Mouse (Mus musculus): ENCODE measurements at regions not wholly inside any gene's neighbourhood (a gene's known extent, or its start where the extent isn't known, plus 50 kb on each side); places are given as distances from the start of the nearest gene placed in this dataset.
"Not testable (repeated sequence)": the region's sequence is repeated elsewhere in the genome, so short reads cannot be mapped to it uniquely, and the experiment has no call there.

GRCm38 (mm10) chr13:66715191-66716161 is 189.2 kb upstream of the Gm10767 start:
- not testable (repeated sequence) for DNase-seq (ENCODE audit: low spot score in 2 of 2)

GRCm38 (mm10) chr13:66711010-66711409 is 193.7 kb upstream of the Gm10767 start:
- not testable (repeated sequence) for DNase-seq (ENCODE audit: low spot score in 2 of 2)

DNA sequence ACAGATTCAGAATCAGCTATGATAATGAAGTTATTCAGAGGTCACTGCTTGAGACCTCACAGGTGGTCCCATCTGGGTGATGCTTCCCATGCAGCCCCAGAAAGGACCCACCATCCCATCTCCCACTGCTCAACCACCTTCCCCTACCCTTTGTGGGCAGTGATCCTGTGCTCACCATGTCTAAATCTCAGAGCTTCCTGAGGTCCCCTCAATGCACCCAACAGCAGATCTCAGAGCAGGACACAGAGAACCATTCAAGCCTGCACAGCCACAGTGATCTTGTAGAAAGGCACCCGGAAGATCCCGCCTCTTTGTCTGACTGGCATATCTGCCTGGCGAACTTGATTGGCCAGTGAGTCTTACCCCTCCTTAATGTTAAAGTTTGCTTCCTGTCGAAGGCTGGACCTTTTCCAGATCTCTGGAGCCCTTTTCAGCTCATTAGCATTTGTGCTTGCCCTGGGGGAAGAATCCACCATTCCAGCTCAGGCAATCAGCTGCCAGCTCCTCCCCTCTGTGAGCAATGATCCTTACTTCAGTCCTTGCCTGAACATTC is 206.7 kb upstream of the Gm10767 start:
- DNase-seq (ENCODE audit: low spot score in 2 of 2): not testable (repeated sequence)

- not testable (repeated sequence) for DNase-seq (ENCODE audit: low spot score in 2 of 2)
Measured at GRCm38 (mm10) chr13:66680766-66681165, 223.9 kb upstream of the Gm10767 start.

- not testable (repeated sequence) for DNase-seq (ENCODE audit: low spot score in 2 of 2)
Measured at GRCm38 (mm10) chr13:66642245-66642644, 201.3 kb upstream of the 2410141K09Rik start.

- not testable (repeated sequence) for DNase-seq (ENCODE audit: low spot score in 2 of 2)
Measured at GRCm38 (mm10) chr13:66625761-66626160, 184.8 kb upstream of the 2410141K09Rik start.

- DNase-seq (ENCODE audit: low spot score in 2 of 2): not testable (repeated sequence)
Measured at GRCm38 (mm10) chr13:66586041-66586440, 145.1 kb upstream of the 2410141K09Rik start.

GRCm38 (mm10) chr13:66563616-66564015 is 122.7 kb upstream of the 2410141K09Rik start:
- DNase-seq (ENCODE audit: low spot score in 2 of 2): not testable (repeated sequence)

DNA sequence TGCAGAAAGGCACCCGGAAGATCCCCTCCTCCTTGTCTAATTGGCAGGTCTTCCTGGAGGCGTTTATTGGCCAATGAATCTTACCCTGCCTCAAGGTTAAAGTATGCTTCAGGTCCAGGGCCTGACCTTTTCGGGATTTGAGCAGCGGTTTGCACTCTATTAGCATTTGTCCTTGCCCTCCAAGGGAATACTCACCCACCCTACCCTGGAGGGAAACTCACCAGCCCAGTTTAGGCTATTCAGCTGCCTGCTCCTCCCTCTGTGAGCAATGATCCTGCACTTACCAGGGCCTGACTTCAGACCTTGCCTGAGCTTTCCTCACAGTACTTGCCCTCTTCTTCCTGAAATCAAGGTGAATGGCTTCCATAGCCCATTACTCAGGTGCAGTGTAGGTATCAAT is 115.5 kb upstream of the 2410141K09Rik start:
- DNase-seq (ENCODE audit: low spot score in 2 of 2): not testable (repeated sequence)

- not testable (repeated sequence) for DNase-seq (ENCODE audit: low spot score in 2 of 2)
Measured at GRCm38 (mm10) chr13:66547951-66548350, 107.0 kb upstream of the 2410141K09Rik start.

- peak in 1 of 2 experiments; percentile 58 for DNase-seq (ENCODE audit: low spot score in 2 of 2)
Measured at GRCm38 (mm10) chr13:66519596-66519995, 78.7 kb upstream of the 2410141K09Rik start.
